Mouse (Mus musculus) telencephalon, adult 2 months (tissue): Measurements from ENCODE around the gene Kcnh4.
"Not testable (repeated sequence)": the region's sequence is repeated elsewhere in the genome, so short reads cannot be mapped to it uniquely, and the experiment has no call there.

ENCODE experiments used
- DNase-seq: peaks from one replicate; pipeline ENCODE4 v3.0.0-alpha.2; 2011; ENCODE audit warnings: low read depth, low spot score

Gene Kcnh4

DNA sequence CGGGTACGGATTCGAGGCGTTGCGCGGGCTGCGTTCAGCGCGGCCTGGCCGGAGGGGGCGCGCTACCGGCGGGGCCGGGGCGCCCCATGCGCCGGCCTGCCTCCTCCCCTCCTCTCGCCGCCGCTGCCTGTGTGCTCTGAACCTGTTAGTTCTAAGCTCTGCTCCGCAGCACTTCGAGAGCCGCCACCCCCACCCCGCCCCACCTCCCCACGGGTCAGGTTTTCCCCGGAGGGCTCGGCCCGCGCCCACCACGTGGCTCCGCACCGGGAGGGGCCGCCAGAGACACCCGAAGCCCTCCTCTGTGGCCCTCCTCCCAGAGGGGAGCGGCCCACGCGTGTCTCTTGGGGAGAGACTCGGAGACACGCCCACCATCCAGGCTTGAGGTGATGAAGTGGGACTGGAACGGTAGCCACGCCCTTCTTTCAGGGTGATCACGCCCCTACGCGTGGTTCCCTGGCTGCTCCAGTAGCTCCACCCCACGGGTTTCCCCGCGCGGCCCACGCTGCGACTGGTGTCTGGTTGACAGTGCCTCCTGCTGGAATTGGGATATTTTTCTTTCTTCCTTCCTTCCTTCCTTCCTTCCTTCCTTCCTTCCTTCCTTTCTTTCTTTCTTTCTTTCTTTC is at the start of gene Kcnh4:
Gene Kcnh4, minus strand, starts transcription at position 332 of the 623 bp plus-strand sequence.
- DNase-seq, result peak; percentile 93

GRCm38 (mm10) chr11:100806380-100807305 is 46.9 kb upstream of the Kcnh4 start:
- no peak for DNase-seq

GRCm38 (mm10) chr11:100805535-100805934 is 45.8 kb upstream of the Kcnh4 start:
- no peak for DNase-seq

GRCm38 (mm10) chr11:100804409-100804808 is 44.7 kb upstream of the Kcnh4 start:
- no peak for DNase-seq

GRCm38 (mm10) chr11:100799426-100799825 is 39.7 kb upstream of the Kcnh4 start:
- DNase-seq, result no peak

- DNase-seq, result no peak
Measured at GRCm38 (mm10) chr11:100796585-100796984, 36.8 kb upstream of the Kcnh4 start.

DNA sequence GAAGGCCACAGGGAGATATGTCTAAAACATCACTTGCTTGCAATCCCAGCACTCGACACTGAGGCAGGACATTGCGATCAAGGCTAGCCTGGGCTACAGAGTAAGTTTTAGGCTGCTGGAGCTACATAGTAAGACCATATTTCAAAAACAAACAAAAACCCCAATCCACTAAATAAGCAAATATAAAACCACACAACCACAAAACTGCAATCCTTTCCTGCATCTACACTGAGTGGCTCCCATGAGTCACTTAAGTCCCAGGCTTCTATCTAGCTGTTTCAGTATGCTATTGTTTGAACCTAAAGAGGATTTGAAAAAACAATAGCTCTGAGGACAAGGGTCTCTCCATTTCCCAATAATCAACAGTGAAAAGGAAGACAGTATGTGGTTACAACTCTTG is 35.6 kb upstream of the Kcnh4 start:
- no peak for DNase-seq

DNA sequence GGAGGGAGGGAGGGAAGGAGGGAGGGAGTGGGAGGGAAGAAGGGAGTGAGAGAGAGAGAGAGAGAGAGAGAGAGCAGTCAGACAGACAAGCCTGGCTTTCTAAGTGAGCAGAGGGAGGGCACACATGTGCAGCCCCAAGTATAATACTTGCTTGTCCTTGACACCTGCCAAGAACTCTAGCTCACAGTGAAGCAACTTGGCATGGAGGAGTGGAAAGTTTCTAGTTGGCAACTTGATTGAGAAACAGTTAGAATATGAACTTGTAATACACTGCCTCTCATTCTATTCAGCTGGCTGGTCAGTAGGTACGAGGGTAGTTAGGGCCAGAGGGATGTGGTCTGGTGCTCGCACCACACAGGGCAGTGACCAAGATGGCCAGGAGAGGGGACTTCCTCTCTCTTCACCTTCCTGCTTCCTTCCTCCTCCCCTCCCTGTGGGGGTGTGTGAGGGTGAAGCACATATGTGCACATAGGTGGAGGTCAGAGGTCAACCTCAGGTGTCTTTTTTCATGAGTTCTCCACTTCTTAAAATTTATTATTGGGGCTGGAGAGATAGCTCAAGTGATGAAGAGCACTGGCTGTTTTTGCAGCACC is 31.8 kb upstream of the Kcnh4 start:
- DNase-seq, result no peak

DNA sequence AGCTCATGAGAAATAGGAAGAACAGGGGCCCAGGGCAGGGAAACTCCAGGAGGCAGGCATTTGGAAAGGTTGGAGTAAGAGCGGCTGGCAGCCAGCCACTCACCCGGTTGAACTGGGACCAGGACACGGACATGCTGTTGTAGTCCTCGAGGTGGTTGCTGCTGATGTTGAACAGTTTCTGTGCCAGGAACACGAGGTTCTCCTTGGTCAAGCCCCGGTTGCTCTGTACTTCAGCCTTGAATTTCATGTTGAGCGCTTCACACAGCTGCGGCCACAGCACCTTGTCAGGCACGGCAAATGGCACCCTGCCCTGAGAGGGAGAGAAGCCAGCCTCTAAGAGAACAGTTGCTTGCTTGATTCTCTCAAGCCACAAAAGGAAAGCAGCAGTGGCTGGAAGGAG is 30.9 kb upstream of the Kcnh4 start:
- DNase-seq, result not testable (repeated sequence)

- no peak for DNase-seq
Measured at GRCm38 (mm10) chr11:100789702-100790101, 30.0 kb upstream of the Kcnh4 start.

DNA sequence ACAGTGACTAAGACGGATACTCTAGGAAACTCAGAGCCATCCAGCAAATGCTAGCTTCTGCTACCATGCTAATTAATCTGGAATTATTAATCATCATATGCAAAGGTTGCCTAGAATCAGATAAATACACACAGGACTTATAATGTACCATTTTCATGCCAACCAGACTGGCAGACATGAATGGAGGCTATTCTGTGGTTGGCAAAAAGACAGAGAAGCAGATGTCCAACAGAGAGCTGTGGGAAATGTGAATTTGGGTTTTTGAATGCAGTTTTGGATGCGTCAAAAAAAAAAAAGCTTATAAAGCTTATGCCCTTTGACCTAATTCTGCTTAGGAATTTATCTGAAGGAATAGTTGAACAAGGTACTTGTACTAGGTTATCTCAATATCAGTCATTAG is 26.0 kb upstream of the Kcnh4 start:
- no peak for DNase-seq

GRCm38 (mm10) chr11:100784286-100784685 is 24.5 kb upstream of the Kcnh4 start:
- DNase-seq, result no peak

DNA sequence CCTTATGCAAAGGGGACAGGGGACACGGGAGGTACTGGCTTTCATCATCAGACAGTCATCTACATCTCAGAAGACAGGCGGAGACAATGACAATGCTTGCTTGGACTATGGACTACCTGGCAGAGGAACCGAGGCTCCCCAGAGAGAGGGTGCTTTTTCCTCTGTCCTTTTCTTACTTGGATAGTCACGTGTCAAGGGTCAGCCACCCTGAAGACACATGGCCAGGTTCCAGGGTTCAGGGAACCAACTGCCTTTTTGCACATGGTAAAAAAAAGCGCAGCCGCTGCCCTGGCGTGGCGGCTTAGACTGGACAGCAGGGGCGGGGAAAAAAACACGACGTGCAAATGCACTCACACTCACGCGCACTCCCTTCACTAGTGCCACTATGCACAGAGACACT is 22.8 kb upstream of the Kcnh4 start:
- no peak for DNase-seq

GRCm38 (mm10) chr11:100781763-100782475 is 22.2 kb upstream of the Kcnh4 start:
- no peak for DNase-seq

- no peak for DNase-seq
Measured at GRCm38 (mm10) chr11:100780247-100780646, 20.5 kb upstream of the Kcnh4 start.

DNA sequence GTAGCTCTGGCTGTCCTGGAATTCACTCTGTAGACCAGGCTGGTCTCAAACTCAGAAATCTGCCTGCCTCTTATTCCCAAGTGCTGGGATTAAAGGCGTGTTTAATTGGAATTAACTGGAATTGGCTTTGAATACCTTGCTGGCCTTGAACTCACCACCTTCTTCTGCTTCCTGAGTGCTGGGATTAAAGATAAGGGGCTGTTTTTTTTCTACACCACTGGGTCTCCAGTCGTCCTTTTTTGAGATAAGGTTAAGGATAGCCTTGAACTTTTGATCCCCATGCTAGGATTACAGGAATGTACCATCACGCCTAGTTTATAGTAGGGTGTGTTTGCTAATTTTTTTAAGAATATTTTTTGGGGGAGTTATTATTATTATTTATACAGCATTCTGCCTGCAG is 18.3 kb upstream of the Kcnh4 start:
- DNase-seq, result no peak

GRCm38 (mm10) chr11:100775921-100776320 is 16.2 kb upstream of the Kcnh4 start:
- DNase-seq, result no peak

- no peak for DNase-seq
Measured at GRCm38 (mm10) chr11:100774261-100774660, 14.5 kb upstream of the Kcnh4 start.

GRCm38 (mm10) chr11:100770646-100771408 is 11.1 kb upstream of the Kcnh4 start, which contains the start of gene Ghdc:
Ghdc (minus strand) TSS chr11:100770957.
- DNase-seq, result peak; percentile 79

GRCm38 (mm10) chr11:100769980-100770379 is 10.2 kb upstream of the Kcnh4 start:
- DNase-seq, result no peak

DNA sequence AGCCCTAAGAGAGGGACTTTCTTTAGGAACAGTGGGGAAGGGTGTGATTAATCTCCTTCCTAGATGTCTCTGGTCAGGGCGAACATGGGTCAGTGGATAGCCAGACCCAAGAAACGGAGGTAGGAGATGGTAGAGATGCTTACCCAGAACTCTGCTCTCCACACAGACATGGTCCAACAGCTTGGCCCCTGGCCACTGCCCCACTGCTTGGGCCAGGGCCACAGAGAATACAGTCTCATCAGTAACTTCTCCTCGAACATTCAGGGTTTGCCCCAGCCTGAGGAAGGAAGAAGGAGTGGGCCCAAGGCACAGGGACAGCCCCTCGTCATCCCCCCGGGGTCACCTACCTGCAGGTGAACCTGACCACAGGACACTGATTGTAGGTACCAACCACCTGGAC is 8.1 kb upstream of the Kcnh4 start:
- DNase-seq, result no peak
